Mouse (Mus musculus): ENCODE results near the gene Prkce.

Gene Prkce

GRCm38 (mm10) chr17:86302266-86302665 lies 134.7 kb downstream of the Prkce start:
- no peak for DNase-seq (ENCODE audit: low spot score)

- no peak for DNase-seq (ENCODE audit: low spot score)
Observed at GRCm38 (mm10) chr17:86302861-86303331, 135.3 kb downstream of the Prkce start.

GRCm38 (mm10) chr17:86303401-86304243 lies 136.0 kb downstream of the Prkce start:
- DNase-seq (ENCODE audit: low spot score): no peak

- no peak for DNase-seq (ENCODE audit: low spot score)
Observed at GRCm38 (mm10) chr17:86304923-86305630, 137.5 kb downstream of the Prkce start.

- no peak for DNase-seq (ENCODE audit: low spot score)
Observed at GRCm38 (mm10) chr17:86306161-86306560, 138.6 kb downstream of the Prkce start.

- DNase-seq (ENCODE audit: low spot score): peak; percentile 66
Observed at GRCm38 (mm10) chr17:86313413-86314139, 146.0 kb downstream of the Prkce start.

- DNase-seq (ENCODE audit: low spot score): no peak
Observed at GRCm38 (mm10) chr17:86315874-86316273, 148.3 kb downstream of the Prkce start.

GRCm38 (mm10) chr17:86316771-86317170 lies 149.2 kb downstream of the Prkce start:
- no peak for DNase-seq (ENCODE audit: low spot score)

- no peak for DNase-seq (ENCODE audit: low spot score)
Observed at GRCm38 (mm10) chr17:86317197-86317596, 149.6 kb downstream of the Prkce start.

- no peak for DNase-seq (ENCODE audit: low spot score)
Observed at GRCm38 (mm10) chr17:86319967-86320602, 152.5 kb downstream of the Prkce start.

- no peak for DNase-seq (ENCODE audit: low spot score)
Observed at GRCm38 (mm10) chr17:86322840-86323239, 155.3 kb downstream of the Prkce start.

GRCm38 (mm10) chr17:86323310-86323709 lies 155.7 kb downstream of the Prkce start:
- DNase-seq (ENCODE audit: low spot score): no peak

GRCm38 (mm10) chr17:86323909-86324686 lies 156.5 kb downstream of the Prkce start:
- DNase-seq (ENCODE audit: low spot score): no peak

- no peak for DNase-seq (ENCODE audit: low spot score)
Observed at GRCm38 (mm10) chr17:86324756-86325155, 157.2 kb downstream of the Prkce start.

- DNase-seq (ENCODE audit: low spot score): no peak
Observed at GRCm38 (mm10) chr17:86325317-86325716, 157.7 kb downstream of the Prkce start.

- DNase-seq (ENCODE audit: low spot score): no peak
Observed at GRCm38 (mm10) chr17:86327958-86328357, 160.4 kb downstream of the Prkce start.

- DNase-seq (ENCODE audit: low spot score): no peak
Observed at GRCm38 (mm10) chr17:86329273-86330075, 161.9 kb downstream of the Prkce start.

- DNase-seq (ENCODE audit: low spot score): no peak
Observed at GRCm38 (mm10) chr17:86330076-86330955, 162.7 kb downstream of the Prkce start.

- no peak for DNase-seq (ENCODE audit: low spot score)
Observed at GRCm38 (mm10) chr17:86331835-86332234, 164.2 kb downstream of the Prkce start.
